Mouse (Mus musculus): ENCODE data around the gene Acot7.

DNA sequence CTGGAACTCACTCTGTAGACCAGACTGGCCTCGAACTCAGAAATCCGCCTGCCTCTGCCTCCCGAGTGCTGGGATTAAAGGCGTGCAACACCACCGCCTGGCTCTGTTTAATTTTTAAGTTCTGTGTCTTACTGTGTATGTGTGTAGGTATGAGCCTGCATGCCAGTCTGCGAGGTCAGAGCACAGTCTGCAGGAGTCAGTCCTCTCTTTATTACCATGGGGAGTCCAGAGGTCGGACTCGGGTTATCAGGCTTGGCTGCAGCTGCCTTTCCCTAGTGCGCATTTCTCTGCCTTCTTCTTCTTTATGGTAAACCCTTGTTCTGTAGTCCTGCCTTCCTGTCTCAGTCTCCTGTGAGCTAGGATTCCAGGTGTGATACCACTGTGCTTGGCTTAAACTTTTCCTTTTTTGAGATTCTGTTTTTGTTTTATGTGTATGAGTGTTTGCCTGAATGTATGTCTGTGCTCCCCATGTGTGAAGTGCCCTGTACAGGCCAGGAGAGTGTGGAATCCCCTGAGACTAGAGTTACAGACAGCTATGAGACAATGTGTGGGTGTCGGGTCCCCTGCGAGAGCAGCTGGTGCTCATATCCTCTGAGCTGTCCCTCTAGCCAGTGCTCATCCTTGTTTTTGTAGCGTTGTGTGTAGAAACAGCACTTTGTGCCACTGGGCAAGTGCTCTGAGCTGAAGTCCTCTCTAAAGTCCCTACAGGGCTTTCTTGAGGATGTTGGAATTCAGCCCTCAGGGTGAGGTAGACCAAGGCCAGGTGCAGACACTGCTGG lies 50.0 kb downstream of the Acot7 start:
- TF ChIP-seq CTCF (IDR thresholded peaks at IDR 0.05; ENCODE audit: insufficient read depth, low read depth, low read length) (no peak), POLR2A (IDR thresholded peaks at IDR 0.05; ENCODE audit: insufficient read depth, low read depth, low read length) (no peak)
